Mouse (Mus musculus) CD8-positive naive resting alpha-beta T cell, adult 2 months (primary cell): Measurements from ENCODE around the gene Bid.

Experiments
- DNase-seq, 2 experiments: peaks; one replicate each; pipeline ENCODE4 v3.0.0; 2022; ENCODE audit warnings: low read depth in 2 of 2, low spot score in 2 of 2

Gene Bid

DNA sequence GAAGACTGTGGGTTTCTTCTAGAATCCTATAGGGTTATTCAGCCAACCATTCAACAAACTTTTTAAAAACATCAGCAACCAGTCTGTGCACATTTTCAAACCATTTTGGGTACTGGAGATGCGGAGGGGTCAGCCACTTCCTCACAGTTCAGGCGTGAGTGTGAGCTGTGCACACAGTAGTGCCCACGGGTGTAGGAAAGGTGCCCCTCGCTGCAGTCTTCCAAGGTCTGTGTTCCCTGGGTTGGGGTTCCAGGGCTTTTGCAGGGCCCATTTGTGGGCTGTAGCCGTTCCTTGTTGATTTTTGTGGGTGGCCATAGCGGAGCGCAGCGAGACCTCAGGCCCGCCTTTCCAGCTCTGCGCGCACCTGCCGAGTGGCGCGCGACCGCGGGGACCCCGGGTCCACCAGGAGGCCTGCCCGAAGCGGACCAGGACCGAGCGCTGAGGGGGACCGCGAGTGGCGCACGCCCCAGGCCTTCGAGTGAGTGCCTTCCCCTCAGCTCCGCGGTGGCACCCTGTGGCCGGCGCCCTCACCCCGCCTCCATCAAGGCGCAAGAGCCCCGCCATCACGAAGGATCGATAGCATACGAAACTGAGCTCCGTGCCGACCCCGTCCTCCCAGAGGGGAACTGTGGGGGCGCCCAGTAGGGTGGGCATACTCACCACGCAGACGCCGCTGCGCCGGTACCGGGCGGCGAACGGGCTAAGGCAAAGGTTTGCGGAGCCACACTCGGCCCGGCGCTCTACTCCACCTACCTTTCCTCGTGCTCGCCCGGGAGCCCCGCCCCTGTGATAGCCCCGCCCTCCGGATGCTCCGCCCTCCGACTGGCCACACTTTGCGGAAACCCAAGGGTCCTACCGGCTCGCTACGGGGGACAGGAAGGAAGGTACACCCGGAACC is at the start of gene Bid:
Bid (minus strand) TSS at position 780 of the 898 bp plus-strand sequence.
- peak; percentile 92 to 99 for DNase-seq

DNA sequence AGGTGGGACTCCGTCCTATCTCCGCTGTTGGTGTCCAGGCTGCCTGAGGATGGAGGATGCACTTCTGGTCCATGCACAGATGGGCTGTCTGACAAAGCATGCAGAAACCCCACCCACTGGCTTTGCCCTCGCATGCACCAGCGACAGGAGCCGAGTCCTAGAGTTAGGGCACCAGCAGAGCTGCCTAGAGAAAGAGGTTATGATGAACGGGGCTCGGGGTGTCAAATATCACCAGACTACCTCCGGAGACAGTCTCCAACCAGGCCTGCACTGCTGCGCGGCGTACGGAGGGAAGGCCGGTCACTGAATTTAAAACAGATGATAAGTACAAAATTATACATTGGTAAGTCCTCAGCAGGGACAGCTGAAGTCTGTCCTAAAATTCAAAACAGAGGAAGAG is 49.2 kb upstream of the Bid start:
- DNase-seq: no peak

DNA sequence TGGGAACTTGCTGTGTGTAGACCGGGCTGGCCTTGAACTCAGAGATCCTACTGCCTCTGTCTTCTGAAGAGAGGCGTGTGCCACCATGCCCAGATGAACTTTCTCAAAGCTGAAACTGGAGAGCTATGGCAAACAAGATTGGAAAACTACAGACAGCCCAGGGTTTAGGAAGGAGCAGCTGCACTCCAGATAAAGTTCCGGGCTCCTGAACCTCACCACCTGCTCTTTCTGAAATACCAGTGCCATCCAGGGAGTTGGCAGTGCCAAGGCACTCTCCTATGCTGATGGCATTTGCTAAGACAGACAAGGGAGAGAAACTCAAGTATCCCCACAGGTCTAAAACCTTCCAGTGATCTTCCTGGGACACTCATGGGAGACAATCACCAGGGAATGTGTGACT is 47.5 kb upstream of the Bid start:
- DNase-seq: no peak

DNA sequence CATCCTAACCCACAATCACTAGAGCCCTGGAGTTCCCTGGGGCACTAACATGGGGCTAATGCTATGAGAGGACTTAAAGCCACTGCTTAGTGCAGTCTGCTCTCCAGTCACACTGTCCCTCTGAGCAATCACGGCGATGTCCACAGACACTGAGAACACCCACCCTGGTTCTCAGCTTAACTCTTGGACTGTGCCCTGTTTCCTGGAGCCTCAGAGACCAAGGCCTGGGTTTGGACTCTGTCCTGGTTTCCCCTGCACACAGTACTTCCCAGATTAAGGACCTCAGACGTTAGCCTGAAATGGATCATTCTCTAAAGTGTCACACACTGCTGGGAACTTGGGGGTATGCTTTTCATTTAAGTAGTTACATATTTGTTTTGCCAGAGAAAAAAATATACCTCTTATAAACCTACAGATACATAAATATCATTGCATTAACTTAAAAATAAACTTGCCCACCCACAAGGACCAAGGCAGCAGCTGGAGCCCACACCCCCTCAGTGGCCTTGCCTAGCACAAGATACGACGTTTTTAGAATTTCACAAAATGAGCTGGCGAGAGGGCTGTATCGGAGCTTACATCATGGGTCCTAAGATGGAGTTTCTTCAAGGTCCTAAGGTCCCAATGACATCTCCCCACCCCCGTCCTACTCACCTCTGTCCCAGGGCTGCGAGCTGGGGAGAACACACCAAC is 43.8 kb upstream of the Bid start:
- no peak for DNase-seq

DNA sequence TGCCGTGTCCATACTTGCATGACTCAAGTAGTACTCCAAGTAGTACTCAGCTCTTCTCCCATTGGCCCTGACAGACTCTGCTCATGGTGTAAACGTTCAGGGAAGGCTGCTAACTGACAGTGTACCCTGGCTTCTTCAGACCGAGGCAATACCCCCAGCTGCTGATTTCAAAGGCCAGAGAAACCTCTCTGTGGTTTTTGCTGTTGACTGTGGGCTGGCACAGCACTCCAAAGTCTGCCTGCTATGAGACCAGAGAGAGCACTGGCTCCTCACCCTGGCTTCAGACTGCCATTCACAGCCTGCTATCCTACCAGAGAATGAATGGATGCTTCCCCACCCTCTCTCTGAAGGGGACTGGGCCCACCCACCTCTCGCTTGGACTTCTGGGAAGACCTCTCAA is 40.7 kb upstream of the Bid start:
- no peak for DNase-seq

DNA sequence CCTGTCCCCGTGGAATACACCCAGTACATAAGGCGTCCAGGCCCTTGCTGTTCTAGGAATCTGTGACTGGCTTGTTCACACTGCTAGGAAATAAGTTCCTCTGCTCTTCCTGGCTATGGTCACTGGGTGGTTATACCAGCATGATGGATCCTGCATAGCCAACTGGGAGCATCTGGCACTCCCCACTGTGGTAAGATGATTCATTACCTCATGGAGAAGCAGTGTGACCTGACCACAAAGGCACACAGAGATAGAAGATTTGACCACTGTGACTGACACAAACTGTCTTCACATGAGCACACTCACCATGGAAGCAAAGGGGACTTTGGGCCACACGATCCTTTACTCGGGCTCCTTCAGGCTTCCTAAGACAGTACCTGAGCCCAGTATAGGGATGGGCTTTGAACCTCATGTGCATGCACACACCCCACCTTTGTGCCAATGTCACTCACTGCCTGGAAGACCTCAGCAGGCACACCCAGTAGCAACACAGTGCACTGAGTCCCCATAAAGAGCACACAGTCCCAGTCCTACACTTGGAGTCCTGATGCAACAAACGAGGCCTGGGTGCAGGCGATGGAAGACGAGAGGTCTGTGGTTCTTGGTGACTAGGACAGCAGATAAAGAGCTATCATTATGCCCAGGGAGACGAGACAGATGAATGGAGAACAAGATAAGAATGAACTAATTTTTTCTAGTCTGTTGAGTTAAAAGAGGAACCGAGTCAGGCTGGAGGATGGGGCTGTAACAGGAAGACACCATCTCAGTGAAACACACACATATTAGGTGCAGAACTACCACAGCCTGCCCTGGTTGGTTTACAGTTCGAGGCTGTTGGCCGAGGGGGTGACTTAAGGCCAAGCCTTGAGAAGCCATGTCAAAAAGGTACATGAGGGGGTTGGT is 39.9 kb upstream of the Bid start:
- no peak for DNase-seq

DNA sequence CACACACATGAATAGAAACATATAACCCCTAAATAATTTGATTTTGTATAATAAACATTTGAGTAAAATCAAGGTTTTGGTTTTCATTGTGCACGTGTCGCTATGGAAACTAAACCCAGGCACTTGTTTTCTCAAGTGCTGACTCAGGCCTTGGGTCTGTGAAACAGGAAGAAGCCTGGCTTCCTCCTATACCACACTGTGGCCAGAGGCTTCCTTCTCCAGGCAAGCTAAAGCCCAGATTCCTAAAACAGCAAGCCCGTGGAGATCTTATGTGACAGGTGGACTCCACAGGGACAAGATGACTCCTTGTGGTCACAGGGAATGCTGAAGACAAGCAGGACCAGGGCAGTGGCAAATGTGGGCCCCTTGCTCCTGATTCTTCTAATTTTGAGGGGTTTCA is 38.6 kb upstream of the Bid start:
- no peak for DNase-seq

DNA sequence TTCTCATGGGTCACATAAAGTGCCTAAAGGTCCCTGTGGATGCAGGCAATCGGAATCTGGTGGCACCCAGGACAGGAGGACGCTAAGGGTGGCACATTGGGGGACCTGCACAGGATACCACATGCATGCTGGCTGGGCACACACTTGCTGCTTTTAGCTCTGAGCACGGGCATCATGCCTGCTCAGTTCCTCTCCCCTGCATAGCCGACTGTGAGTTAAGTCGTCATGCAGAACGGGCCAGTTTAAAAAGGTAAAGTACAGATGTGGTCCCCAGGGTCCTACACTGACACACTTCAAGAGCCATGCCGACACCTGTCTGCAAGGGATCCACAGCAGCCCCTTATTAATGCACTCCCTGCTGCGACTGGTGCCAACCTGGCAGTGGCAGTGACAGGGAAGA is 37.6 kb upstream of the Bid start:
- DNase-seq: no peak

DNA sequence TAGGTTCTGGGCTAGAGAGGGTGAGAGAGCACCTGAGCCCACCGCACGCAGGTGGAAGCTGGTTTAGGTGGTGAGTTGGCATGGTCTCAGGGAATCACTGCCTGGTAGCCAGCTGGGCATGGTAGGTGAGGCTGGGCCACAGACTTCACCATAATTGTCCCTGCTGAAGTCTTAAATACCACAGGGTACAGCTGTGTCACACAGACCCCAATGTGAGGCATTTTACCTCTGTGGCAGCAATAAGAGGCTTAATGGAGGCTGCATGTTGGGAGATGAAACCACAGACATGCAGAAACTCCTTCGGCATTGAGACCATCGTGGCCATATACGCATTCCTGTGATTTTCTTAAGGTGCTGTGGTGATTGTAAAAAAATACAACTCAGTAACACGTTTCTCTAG is 35.8 kb upstream of the Bid start:
- no peak for DNase-seq

DNA sequence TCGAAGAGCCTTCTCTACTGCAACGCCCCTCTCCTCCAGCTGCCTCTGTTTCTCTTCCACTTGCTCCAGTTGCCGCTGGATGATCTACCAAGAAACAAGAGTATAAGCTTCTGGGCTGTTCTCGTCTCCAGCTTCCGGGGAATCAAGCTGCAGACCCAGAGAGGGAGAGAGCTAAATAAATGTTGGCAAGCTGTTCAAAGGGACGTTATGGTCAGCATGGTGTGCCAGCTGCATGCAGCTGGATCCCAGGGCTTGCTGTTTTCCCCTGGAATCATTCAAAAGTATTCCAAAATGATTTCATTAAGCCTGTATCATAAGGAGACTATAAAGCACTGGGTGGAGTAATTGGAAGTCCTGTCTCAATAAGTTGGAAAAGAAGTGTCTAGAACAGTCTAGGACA is 34.7 kb upstream of the Bid start:
- no peak for DNase-seq

DNA sequence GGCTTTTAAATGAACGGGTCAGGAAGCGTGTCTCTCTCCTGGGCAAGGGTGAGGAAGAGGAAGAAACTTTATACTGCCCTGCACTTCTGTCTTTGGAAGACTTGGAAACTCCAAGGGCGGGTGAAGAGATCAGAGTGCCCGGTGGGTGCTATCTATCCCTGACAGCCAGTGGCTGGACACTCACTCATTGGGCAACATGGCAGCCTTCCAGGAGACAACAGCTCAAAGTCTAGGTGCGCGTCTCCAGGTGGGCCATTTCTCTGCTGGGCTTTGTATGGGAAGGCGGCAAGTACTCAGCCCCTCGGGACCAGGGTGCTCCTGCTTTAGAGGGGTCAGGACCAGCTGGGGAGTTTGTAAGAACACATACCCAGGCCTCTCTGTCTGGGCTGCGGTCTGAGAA is 28.9 kb upstream of the Bid start:
- DNase-seq: no peak

DNA sequence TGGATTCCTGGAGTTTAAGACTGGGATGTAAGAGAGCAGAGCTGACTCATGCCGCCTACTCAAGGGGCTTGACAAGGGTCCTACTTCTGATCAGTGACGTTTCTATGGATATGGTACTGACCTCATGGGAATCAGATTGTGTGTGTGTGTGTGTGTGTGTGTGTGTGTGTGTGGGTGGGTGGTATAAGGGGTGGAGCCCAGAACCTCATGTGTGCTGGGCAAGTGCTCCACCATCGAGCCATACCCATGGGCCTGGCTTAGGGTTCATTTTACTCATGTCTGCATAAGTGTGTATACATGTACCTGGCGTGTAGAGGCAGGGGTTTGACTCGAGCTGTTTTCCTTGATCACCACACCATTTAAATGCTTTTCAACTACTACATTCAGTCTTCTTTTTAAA is 27.3 kb upstream of the Bid start:
- no peak for DNase-seq

DNA sequence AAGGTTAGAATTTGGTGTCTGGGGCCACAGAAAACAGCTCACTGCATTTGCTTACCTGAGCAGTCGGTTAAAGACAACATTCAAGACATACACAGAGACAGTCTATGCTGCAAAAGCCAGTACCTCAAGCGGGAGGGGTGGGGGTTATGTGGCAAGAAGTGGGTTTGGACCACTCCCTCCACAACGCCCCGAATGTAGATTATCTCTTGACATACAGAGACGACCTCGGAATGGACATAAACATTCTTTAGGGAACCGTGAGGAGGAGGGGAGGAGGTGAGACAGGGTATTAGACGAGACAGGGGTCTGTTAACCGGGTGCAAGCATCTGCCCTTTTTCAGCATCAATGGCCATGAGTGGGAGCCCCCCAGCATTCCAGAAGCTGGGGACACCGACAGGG is 26.9 kb upstream of the Bid start:
- DNase-seq: no peak

DNA sequence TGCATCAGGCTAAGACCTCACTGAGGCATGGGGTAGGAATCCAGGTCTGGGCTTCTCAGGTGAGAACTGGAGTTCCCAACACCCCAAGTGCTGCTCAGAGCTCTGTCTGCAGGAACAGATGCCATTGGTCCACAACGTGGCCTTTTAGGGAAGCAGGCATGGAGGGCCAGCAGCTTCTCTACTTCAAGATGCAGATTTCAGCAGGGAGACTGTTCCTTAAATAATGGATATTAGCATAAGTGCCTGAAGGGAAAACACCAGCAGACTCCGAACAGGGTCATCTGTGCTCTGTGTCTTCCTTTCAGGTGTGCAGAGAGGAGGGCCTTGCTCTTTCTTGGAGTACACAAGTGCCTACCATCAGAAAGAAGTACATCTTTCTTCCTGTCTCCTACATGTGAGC is 26.4 kb upstream of the Bid start:
- no peak for DNase-seq

DNA sequence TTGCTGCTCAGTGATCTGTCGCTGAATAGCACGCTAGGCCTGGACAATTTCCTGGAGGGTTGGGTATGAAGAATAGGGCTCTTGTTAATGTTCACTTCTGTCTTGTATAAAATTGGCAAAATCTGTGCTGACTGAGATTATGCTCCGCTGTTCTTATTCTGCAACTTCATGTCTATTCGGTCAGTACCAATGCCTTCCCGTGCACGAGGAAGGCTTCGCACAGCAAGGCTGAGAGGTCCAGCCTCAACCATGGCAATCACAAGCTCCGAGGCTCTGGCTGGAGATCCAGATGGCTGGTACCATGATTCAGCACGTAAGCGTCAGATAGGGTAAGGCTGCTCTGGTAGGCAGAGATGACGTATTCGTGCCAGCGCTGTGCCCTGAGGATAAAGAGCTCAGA is 24.9 kb upstream of the Bid start:
- DNase-seq: no peak

DNA sequence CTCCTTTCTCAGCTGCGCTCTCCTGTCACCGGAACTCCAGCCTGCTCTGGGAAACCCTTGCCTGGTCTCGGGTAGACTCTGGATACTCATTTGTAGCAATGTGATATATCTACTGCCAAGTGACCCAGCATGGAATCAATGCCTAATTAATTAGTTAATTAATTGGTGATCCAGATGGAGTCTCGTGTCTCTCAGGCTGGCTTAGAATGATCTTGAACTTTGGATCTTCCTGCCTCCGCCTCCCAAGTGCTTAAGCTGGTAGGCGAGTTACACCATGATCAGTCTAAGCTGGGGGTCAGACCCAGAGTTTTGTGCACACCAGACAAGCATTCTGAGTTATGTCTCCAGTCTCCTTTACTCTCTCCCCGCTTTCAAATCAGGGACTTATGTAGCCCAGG is 24.4 kb upstream of the Bid start:
- no peak for DNase-seq

DNA sequence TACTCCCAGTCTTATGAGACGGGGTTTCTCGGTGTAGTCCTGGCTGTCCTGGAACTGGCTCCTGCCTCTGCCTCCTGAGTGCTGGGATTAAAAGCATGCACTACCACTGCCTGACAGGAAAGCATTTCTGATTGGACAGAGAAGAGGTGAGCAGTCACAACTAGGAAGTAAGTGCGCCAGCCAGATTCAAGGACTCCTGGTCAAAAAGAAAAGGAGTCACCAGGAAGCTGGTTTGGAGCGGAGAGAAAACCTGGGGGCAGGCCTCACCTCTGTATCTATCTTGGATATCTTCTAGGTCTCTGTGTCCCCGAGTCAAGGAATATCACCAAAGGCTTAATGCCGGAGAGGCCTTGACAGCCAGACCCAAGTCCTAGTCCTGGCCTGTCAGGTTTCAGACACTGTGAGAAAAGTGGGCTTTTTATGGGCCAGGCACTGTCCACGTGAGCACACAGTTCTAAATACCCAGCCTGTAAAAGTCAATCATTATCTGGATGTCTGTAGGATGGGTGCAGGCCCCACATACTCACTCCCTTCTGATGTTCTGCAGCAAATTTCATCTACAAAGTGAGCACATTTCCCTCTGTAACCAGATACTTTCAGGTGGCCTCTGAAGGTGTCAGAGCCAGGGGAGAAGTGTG is 23.9 kb upstream of the Bid start:
- DNase-seq: no peak

DNA sequence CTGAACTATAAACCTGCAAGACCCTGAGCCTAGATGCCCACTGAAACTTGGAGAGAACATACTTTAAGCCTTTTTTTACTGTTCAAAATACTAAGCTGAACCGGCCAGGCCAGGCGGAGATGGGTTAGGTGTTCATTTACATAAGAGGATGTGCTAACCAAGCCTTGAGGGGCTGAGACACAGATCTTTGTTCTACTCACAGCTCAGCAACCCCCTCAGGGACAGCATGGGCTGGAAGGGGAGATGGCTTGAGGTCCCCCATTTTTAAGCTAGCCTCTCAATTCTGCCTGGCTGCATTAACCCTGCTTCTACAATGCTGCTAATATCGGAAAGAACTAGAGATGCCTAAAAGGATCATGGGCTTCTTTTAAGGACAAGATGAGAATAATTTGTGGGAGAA is 23.1 kb upstream of the Bid start:
- no peak for DNase-seq

DNA sequence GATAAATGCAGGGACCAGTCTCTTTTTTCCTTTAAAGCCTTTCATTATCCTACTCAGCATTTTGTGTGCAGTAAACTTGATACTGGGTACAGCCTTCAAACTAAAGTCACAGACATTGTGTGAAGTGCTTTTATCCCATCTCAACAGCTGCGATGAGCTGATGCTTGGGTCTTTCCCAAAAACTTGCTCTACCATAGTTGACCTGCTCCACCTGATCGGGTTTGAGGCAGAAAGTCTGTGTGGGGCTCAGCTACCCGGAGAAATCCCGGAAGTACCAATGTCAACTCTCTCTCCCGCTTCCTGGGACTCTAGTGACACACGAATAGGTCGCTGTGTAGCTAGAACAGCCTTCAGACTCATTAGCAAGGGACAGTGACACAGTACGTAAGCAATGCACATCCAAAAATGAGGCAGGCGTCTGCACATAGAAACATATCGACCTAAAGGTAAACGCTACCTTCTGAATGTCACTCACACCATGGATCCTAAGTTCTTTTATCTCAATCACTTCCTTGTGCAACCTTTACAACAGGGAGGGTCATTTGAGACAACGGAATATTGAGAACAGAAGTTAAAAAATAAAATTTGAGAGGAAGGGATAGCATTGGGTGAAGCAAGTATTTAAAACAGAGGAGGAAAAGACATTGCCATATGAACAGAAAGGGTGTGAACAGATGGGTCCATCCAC is 22.3 kb upstream of the Bid start:
- DNase-seq: no peak

DNA sequence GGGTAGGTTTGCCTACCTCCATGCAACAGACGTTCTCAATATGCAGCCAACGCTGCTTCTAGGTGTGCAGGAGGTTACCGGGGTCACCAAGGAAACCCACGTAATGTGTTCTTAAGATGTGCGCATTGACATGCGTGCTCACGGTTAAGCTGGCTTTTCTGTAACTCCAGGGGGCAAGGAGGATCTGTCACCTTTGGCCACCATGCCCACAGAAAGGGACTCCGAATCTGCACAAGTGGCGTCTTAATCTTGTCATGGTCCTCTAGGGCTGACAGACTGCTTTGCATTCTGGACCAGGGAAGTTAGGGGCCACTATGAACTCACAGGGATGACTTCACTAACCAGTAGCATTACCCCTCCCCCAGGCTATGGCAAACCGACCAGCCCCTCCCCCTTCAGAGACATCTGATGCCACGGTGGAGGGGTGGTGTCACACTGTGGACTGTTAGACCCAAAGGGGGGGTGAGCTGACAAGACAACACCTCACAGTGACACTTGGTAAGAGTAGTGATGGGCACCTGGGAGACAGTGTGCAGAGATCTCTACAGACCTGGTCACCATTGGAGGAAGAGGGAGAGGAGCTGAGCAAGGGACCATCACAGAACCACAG is 21.5 kb upstream of the Bid start:
- no peak for DNase-seq
